Mouse (Mus musculus): ENCODE measurements around the gene Smap2.

GRCm38 (mm10) chr4:120968486-120968885, 48.6 kb downstream of the Smap2 start:
- no peak for TF ChIP-seq POLR2A (IDR thresholded peaks at IDR 0.05; ENCODE audit: control insufficient read depth, low read depth, low read length)
- TF ChIP-seq CTCF (IDR thresholded peaks at IDR 0.05; ENCODE audit: control insufficient read depth, insufficient read depth, insufficient replicate concordance, low read depth, low read length), result no peak
